Mouse (Mus musculus) adipocyte (in vitro differentiated cells): Measurements from ENCODE around the gene Tbc1d2b.

Experiments
- DNase-seq: peaks from one replicate; pipeline ENCODE4 v3.0.0-alpha.2; 2016; ENCODE audit warnings: low spot score

The Tbc1d2b gene

DNA sequence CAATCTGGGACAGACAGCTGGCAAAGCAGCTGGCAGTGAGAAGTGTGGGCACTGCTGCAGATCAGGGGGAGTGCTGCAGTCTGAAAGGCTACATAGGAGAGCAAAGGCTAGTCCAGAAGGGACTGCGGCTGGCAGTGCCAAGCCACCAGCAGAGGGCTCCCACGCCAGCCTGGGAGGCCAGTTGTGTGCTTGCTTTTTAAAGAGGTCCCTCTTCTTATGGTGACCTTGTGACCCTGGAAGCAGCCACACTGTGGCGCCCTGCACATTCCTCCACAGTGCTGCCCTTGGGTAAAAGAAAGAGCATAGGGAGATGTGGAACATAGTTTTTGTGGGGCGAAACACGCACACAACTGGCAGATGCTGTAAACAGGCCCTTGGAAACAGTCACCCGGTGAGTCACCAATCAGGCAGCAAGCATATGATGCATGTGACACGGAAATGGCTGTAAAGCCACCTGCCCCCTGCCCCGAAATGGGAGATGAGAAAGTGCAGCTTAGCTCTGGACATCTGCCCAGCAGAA lies 66.1 kb downstream of the Tbc1d2b start:
- DNase-seq, result peak; percentile 33

- DNase-seq, result no peak
Observed at GRCm38 (mm10) chr9:90203233-90203632, 67.4 kb downstream of the Tbc1d2b start.

DNA sequence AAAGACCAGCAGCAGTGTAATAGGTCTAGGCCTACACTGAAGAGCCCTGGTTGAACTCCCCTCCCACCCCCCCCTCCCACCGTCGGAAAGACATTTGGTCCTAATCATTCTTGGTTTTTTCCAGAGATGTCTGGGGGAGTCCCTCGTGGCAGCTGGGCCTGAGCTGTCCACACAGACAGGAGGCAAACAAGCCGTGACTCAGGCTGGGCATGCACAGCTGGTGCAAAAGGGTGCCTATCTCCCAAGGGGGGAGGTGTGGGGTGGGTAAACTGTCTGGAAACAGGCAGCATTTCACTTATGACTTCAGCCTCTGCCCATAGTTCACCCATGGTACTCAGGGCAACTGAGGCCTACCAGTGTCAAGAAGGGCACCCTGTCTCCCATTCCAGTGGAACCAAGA lies 69.1 kb downstream of the Tbc1d2b start:
- DNase-seq, result no peak

DNA sequence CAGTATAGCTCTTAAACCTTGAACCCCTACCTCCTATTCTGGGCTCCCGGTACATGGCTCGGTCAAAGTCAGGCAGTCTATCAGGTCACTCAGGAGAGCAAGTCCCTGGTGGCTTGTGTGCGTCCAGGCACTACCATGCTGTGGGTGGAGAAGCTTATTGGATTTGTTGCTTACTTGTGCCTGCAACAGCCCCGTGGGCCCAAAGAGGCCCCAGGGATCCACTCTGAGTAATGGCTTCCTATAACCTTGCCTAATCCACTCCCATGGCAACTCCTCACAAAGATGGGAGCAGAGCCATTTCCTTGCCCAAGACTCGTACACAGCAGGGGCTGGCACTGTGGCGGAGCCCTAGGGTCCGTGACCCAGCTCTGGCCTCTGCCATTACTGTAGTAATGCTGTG lies 69.5 kb downstream of the Tbc1d2b start:
- peak; percentile 71 for DNase-seq

- no peak for DNase-seq
Observed at GRCm38 (mm10) chr9:90200501-90200900, 70.1 kb downstream of the Tbc1d2b start.

GRCm38 (mm10) chr9:90199611-90200010 lies 71.0 kb downstream of the Tbc1d2b start:
- no peak for DNase-seq

GRCm38 (mm10) chr9:90198531-90199449 lies 71.8 kb downstream of the Tbc1d2b start:
- peak; percentile 86 for DNase-seq

GRCm38 (mm10) chr9:90197866-90198383 lies 72.7 kb downstream of the Tbc1d2b start:
- peak; percentile 41 for DNase-seq

DNA sequence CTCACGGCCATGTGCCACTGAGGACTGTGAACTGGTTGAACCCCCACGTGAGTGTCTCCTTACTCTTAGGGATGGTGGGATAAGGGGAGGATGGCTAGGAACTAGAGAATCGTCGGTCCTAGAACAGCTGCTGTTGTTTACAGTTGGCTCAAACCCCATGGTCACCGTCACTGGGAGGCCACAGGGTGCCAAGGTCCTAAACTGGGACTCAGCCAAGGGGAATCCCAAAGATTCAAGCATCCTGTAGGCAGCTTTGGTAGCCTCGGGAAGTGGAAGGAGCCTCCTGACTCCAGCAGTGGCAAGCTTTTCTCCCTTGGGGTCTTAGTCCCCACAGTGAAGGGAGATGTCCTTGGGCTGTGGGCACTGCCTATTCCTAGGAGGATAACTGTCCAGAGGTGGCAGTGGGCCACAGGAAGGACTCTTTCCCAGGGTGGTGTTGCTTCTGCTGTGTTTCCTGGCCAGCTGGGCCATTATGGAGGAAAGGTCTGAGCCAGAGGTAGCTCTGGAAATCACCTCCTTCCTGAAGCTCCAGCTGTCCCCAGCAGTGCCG lies 73.4 kb downstream of the Tbc1d2b start:
- no peak for DNase-seq

GRCm38 (mm10) chr9:90196262-90196661 lies 74.3 kb downstream of the Tbc1d2b start:
- no peak for DNase-seq

GRCm38 (mm10) chr9:90195000-90195399 lies 75.6 kb downstream of the Tbc1d2b start:
- DNase-seq, result no peak

- DNase-seq, result no peak
Observed at GRCm38 (mm10) chr9:90189391-90189790, 81.2 kb downstream of the Tbc1d2b start.

- DNase-seq, result no peak
Observed at GRCm38 (mm10) chr9:90188893-90189292, 81.7 kb downstream of the Tbc1d2b start.

- DNase-seq, result no peak
Observed at GRCm38 (mm10) chr9:90185356-90185910, 85.2 kb downstream of the Tbc1d2b start.

GRCm38 (mm10) chr9:90184116-90184515 lies 86.5 kb downstream of the Tbc1d2b start:
- no peak for DNase-seq

- DNase-seq, result no peak
Observed at GRCm38 (mm10) chr9:90183550-90183949, 87.1 kb downstream of the Tbc1d2b start.

DNA sequence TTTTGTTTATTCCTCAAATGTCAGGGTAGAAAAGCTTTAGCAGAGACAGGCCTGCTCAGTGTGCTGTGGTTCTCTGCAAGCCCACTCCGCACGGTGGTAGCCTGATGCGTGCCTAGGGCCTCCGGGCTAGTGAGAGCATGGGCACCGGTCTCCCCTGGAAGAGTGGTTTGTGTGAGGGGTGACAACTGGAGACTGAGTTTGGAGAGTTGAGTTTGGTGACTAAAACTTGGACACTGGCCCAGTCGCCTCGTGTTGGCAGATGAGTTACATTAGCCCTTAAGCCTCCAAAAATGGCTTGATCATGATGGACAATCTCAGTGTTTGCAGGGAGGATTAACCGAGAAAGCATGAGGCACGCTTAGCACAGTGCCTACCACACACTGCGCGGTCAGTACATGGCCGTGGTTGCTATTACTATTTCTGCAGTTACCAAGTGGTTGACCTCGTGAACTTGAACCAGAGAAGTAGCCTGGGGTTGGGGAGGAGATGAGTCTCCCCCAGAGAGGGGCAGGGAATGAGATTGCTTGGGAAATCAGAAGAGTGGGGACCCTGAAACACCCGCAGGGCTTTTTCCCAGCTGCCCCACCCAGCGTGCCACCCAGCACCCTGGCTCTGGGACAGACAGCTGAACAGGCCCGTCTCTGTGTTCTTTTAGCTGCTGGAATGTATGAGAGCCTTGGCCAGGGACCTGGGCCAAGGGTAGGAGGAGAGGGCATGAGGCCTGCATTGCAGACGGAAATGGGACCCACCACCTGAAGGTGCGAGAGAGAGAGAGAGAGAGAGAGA lies 87.8 kb downstream of the Tbc1d2b start:
- DNase-seq, result peak; percentile 39

DNA sequence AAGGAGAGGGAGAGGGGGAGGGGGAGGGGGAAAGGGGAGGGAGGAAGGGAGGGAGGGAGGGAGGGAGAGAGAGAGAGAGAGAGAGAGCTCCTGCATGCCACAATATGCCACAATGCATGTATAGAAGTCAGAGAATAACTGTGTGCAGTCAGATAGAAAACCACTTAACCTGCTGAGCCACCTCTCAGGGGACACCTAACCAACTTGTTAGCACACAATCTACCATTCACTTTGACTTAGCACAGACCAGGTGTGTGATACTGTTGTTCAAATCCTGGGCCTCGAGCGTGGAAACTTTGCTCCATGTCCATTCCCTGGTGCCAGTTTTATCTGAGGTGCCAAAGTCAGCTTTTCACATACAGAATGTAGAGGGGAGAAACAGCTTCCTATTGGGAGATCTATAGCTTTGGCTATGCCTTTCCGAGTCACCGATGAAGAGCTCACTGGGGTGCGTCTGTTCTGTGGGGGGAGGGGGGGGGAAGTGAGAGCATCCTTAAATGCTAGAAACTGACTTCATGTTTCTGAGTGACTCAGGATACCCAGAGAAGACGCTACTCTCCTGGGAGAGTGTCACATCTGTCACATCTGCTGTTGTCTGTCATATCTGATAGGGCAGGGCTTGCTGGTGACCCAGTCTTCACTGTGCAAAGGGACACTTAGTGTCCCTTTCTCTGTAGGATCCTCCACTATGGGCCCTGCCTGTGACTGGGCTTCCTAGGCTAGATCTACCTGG lies 88.8 kb downstream of the Tbc1d2b start:
- DNase-seq, result no peak

GRCm38 (mm10) chr9:90179409-90179808 lies 91.2 kb downstream of the Tbc1d2b start:
- DNase-seq, result no peak

- DNase-seq, result no peak
Observed at GRCm38 (mm10) chr9:90173330-90173729, 97.3 kb downstream of the Tbc1d2b start.
